Mouse (Mus musculus) heart, adult 9 months (tissue): ENCODE data around the gene Gm10961.

Experiments used
- DNase-seq, 2 experiments: peaks; one replicate each; pipeline ENCODE4 v3.0.0; 2022; ENCODE audit warnings: low spot score in 2 of 2

Gene Gm10961

DNA sequence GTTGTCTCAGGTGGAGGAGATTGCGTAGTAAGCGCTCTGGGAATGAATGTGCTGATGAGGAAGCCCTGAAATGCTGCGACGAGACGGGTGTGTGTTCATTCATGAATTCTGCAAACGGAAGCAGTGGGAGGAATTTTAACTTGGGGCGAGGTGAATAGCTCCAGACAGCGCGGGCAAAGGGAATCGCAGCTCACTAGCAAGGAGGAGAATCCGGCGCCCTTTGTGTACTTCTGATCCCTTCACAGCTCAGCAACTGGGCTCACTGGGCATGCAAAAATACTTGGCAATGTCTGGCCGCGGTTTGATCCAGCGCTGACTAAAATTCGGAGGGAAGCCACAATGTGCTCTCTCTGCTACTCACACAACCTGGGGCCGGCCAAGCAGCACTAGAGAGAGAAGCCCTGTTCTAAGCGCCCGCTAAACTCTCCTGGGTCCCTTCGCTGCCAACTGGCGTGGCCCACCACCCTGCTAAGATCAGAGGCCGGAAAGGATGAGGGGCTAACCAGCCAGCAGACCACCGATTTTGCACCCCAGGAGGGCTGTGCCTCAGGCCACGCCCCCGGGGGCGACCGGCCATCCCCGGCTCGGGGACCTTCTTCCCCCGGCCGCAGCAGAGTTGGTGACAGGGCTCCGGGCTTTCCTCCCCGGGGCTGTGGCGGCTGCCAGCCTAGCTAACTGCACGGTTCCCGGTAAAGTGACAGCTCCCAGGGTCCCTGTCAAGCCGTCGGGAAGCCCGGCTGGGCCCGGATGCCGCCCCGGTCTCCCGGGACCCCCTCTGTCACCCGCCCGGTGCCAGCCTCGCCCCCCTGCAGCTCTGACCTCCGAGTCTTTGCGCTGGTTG lies at the start of gene Gm10961:
Gm10961 (plus strand) TSS at position 641 of the 841 bp plus-strand sequence.
- DNase-seq: no peak

DNA sequence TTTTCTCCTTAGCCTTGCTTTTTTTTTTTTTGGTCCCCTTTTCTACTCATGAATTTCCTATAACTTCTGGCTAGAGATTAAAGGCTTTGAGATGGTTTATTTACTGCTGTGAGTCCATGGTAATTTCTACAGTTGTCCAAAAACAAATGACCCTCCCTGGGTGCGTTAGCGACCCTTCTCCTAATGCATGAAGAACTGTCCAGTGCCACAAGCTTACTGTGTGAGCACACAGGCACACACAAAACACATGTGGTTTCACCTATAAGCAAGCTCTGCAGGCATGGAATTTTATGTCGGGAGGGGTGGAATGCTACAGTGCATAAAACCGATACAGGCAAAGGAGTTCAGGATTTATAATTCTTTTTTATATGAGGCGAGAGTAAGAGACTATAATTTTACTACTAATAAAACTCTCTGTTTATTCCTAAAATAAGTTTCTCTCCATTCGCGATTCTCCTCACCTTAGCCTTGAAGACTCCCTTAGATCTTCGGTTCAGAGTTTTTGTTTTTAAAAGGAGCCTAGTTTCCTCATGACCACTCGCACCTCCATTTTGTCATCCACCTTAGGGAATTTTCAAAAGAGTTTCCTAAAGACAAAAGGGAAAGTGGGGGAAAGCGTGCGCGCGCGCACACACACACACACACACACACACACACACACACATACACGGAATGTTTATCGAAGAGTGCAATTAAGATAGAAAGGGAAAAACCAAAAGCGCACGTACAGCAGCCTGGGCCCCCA lies 48.8 kb upstream of the Gm10961 start:
- no peak for DNase-seq

DNA sequence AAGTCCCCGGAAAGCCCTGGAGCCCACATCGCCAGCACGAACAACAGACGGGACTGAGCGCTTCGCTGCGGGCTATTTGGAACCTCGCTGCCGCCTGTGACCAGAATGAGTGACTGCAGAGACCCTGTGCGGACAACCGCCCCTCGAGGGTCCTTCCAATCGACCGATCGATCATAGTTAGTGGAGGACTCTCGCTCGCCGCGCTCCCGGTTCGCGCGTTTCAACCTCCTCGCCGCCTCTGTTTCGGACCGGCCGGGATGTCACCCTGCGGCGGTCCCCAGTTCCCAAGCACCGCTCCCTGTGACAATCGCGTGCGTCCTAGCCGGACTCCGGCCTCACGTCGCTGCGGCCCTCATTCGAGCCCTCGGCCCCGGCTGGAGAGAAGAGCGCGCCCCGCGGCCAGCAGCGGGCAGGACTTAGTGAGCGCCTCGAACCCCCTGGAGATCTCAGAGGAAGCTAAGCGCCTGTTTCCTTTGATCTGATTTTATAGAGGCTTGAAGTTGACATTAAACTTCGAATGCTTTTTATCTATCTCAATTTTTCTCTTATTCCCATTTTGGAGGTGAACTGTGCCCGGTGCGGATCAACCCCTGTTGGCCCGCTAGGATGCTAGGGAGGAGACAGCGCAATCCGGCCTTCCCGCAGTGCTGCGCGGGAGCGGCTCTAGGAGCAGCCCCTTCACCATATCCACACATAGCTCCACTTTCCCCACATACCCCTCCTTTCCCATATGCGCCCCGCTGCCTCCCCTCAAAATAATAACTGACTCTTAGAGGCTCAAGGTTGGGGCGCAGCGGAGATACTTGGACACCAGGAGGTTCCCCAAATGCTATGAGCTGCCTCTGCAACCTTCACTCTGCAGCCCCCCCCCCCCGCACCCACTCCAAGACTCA lies 48.0 kb upstream of the Gm10961 start:
- DNase-seq: no peak

DNA sequence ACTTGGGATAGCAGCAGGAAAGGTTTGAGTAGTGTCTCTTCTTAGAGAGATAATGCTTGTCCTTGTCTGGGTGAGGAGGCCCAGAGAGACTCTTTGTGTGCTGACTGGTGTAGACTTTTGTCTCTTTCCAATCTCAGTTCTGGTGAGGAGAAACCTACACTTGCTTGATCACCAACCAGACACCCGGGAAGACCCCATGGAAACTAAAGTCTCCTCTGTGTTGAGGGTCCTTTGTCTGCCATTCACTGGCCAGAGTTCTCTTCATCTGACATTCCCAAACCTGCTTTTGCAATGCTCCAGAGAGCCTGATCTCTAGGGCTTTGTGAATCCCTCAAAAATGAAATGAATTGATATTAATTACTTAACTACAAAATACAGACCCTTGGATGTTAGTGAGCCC lies 47.2 kb upstream of the Gm10961 start:
- DNase-seq: no peak

DNA sequence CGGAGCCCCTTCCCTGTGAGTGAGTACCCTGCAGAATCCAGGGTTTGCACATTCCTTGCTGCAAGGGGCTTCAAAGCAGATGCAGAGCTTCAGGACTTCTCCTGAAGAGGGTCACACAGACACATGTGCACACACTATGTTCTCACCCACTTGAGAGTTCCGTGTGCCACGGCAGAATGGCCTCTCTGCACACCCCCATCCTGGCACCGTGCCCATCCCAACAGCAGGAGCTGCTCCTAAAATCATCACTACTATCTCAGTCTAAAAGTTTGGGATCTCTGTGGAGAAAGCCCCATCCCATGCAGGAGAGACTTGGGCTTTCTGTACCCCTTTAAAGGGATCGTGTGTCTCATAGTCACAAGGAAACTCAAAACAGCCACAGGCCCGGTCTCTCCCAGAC lies 44.6 kb upstream of the Gm10961 start:
- no peak for DNase-seq

DNA sequence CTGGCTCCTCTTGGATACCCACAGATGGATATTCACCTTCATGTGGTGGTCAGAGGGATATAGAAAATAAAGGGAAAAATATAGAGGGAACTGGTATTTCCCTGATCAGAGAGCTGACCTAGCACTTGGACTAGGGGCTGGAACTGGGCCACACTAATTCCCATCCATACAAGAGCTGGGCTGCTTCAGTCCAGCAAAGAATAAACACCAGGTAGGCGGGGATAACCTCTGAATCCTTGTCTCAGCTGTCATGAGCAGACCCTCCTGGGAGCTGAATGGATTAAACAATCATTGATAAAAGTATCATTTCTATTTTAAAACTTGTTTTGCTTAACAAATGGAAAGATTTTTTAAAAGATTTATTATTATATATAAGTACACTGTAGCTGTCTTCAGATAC lies 39.5 kb upstream of the Gm10961 start:
- no peak for DNase-seq

DNA sequence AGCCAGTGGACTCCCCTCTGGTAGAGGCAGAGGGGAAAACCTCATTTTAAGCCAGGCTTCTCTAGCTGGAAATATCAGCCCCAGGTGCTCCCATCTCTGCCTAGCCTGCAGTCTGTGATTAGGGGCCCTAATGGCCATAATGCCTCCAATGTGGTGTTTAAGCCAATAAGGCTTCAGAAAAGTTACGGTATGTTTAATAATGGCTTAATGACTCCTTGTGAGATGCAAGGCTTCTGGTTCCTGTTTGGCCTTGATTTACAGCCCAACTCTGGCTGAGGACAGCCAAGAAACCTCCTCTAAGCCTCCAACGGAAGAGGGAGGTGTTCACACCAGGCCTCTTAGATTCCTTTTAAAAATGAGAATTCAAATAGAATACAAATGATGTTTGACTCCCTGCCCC lies 37.5 kb upstream of the Gm10961 start:
- DNase-seq: no peak

DNA sequence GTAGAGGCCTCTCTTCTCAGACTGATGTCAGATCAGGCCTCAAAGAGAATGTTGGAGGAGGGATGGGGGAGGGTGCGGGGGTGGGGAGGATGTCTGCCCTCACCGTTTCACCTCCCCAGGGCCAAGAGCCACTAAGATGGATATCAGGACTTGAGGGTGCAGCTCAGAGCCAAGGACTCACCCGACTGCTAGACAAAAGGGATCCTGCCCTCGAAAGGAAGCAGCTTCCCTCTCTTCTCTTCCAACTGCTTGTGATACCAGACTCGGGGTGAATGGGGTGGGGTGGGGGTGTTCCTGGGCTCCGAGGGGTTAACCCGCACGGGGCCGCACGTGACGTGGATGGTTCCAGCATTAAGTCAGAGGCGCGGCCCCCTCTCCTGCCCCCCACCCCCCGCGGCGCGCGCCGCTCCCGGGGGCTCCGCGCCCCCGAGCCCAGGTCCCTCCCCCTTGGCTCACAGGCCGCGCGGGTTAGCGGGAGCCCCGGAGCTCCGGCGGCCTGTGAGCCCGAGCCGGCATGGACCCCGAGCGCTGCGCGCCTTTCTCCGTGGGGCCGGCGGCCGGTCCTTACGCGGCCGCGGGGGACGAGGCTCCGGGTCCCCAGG lies 36.4 kb upstream of the Gm10961 start, which contains the start of gene Alx3:
Alx3 (plus strand) TSS at position 370 of the 602 bp plus-strand sequence.
- DNase-seq: no peak

DNA sequence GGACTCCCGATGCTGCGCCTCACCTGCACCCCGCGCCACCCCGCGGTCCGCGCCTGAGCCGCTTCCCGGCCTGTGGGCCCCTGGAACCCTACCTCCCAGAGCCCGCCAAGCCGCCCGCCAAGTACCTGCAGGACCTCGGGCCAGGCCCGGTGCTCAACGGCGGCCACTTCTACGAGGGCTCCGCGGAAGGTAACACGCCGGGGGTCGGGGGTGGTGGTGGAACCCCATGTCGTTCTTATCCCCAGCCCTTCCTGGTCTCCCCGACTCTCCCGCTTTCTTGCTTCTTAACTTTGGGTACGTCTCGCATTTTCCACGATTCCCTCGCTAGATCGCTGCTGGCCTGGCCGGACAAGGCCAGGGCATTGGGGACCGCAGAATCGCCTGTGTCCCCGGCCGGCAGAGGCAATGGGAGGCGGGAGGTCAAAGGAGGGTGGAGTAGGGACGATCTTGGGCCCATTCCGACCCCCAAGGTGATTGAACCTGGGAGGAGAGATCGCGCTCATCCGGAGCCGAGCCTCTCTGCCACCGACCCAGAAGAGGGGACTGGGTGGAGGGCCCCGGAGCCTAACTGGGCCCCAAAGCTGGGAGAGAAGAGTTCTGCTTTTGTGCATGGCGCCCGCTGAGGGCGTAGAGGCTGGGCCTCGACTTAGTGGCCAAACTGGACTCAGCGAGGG lies 35.7 kb upstream of the Gm10961 start:
- no peak for DNase-seq

DNA sequence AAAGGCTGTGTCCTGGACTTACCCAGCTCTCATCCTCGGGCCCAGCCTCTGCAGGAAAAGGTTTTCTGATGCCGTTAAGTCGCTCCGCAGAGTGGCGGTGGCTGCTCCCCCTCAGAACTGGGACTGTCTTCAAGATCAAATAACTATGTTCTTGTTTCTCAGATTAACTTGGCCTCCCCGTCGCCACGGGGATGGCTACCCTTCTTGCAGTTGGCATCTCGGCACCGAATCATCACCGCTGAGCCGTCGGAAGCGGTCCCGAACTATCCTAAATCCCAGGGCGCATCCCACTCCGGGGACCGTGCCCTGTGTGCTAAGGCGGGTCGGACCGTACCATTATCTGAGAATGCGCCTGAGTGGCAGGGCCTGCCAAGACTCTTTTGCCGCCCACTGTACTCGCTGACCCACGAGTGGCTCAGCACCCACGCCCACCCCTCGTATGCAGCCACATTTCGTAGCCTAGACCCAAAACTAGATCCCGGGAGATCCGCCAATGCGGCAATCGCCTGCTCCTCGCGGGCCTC lies 35.1 kb upstream of the Gm10961 start:
- DNase-seq: no peak

DNA sequence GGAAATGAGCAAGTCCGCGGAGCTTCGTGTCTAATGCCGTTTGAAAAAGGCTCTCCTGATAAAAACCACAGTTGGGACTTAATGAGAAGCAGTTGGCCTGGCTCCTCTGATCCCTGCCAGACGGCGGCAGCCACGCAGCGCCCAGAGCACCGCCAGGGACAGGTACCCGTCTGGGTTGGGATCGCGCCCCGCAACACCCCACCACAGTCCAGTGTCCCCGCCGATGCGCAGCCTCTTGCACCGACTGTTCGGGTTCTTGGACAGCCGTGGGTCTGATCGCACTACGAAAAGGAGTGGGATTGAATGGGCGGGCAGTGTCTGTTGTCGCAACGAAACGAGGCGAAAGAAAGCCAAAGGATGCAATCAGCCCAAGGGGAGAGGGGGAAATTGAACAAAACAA lies 34.6 kb upstream of the Gm10961 start:
- no peak for DNase-seq

DNA sequence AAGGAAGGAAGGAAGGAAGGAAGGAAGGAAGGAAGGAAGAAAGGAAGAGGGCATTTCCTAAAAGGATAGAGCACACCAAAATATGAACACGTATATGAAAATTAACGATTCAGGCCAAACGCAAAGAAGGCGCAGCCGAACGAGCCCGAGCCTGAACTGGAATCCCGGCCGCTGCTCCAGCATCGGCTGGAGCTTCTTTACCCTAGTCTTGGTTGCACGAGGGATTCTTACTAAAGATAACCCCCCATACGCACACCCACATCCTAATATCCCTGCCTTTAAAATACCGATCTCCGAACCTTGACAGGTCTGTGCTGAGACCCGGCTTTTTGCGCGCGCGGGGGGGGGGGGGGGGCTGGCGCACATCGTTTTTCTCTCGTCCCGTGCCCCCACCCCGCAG lies 34.0 kb upstream of the Gm10961 start:
- no peak for DNase-seq

DNA sequence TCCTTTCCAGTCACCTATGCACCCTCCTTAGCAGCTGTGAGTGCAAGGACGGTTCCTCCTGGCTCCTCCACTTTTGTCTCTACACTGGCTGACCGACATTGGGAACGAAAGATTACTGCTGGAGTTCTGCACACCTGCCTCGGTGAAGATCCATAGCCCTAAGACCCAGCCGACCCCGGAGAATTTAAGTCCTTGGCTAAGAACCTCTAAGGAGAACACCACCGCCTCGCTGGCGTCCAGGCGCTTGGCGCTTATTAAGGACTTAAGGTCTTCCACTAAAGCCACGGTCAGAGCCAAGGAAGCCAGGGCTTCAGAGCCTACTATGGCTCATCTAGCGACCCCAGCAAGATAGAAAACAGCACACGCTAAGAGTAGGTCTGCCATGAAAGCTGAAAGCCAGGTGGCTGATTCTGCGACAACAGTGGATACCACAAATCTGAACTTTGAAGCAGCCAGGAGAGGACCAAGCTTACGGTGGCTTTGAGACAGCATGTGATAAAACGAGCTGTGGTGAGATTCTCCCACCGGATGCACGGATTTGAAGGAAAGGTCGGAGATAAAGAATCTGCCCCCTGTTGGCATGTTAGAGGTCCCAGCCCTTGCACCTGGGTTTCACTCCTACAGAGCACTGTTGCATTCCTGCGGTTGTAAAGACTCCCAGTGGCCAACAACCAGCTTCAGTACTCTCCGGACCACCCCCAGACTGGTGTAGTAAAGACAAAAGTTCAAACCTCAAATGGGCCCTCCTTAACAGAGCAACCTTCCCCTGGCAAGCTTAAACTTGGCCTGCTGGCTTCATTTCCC lies 33.3 kb upstream of the Gm10961 start:
- no peak for DNase-seq

DNA sequence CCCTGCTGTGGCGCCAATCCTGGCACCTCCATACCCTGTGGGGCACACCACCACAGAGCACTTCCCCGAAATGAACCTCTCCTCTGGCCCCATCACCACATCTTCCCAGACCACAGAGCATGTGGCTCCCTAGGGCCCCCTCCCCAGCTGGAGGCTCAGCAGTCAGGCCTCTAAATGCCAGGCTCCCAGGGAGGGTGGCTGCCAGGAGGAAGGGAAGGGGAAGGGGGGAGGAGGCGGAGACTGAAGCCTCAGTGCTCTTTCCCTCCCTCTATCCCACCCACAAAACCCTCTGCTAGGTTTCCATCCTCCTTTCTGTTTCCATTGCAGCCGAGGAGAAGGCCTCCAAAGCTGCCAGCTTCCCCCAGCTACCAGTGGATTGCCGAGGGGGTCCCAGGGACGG lies 31.0 kb upstream of the Gm10961 start:
- DNase-seq: no peak

DNA sequence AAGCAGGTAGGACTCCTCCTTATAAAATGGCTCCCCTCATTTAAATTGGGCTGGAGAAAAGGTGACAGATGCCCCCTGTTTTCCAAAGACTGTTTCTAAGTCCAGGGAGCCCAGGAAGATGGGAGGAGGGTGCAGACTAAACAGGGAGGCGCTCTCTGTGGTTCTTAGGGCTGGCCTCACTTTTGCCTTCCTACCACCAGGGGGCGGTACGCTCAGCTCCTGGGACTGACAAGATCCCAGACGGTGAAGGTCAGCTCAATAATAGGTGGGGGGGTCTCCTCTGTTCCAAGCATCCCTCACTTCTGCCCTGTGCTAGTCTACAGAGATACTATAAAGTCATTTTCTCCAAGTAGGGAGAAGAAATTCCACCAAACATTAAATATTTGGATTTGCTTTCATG lies 25.8 kb upstream of the Gm10961 start:
- DNase-seq: peak in 1 of 2 experiments; percentile 39

DNA sequence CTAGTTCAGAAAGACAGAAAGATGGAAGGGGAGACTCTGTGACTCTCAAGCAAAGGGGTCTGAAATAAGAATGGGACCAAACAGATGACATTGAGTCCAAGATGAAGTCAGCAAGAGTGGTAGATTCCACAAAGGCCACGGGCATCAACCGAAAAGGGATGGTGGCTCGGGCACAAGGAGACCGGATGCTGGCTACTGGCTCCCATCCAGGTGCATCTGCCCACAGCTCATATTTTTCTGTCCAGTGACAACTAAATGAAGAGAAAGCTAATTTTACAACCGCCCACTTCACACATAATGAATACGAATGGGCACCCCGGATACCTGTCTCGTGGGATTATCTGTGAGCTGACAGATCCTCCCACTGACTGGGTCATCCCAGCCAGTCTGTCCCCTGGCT lies 23.9 kb upstream of the Gm10961 start:
- no peak for DNase-seq

DNA sequence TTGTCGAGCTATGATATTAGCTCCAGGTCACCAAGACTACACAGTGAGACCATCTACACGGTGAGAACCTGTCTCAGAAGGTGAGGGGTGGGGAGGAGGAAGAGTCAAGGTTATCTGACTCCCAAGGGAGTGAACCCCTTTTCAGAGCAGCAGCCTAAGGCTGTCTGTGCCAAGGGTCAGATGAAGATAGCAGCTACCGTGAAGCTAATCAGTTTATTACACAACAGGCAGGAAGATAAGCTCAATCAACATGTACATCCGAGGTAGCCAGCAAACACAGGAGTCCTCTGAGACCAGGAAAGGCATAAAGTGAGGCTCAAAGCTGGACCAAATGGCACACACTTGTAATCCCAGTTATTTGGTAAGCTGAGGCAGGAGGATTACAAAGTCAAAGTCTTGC lies 22.3 kb upstream of the Gm10961 start:
- DNase-seq: no peak

DNA sequence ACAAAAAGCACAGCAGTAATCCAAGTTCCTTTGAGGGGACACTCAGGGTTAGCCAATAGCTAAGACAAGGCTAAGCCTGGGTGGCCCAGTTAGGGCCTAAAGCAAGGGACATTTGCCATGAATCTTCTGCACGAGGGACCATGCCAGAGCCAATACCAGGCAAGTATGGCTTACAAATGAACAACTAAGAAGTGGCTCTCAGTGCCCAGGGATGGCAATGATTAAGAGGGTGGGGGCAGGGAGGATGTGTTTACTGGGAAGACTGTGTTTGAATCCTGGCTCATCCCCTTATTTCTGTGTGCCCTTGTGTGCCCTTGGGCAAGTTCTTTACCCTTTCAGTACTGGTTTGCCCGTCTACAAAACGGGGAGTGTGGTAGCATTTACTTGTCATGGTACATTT lies 21.7 kb upstream of the Gm10961 start:
- no peak for DNase-seq

DNA sequence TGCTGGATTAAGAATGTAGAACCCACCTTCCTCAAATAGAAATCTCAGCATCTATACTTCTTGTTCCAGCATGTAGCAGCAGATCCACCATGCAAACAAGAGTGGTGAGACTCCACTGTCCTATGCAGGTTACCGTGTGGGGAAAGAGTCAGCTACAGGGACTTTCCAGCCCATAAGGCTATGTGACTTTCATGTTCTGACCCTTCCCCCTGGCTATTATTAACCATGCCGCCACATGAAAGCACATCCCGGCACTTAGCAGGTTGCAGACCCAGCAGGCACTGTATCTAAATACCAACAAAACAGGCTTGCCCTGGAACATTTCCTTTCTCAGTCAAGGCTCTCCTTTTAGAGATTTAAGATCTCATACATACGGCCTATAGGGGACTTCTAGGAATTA lies 19.7 kb upstream of the Gm10961 start:
- no peak for DNase-seq

DNA sequence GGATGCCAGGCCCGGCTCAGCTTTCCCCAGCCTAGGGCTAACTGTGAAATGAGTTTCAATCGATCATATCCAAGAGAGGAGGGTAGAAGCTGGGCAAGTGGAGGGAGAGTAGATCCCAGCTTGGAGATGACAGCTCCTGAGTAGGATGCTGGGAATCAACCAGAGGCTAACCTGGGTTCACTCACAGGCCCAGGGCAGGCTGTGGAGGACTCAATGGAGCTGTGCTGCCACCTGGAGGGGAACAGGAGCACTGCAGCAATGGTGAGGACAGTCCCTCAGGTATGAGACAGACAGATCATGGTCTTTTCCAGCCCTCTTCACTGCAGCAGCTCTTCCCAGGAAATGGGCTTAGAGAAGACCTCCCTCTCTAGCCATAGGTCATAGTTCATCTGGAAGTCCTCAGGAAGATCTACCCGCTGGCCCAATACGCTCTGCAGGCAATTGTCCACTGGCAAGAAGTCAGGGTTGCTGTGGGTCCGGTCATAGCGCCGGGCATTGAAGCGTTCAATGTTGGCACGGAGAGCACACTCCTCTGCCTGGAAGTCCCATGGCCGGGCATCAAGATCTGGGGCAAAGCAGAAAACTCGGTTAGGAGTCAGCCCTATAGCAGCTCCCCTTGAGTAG lies 18.1 kb upstream of the Gm10961 start:
- peak; percentile 24 to 39 for DNase-seq
